Mouse (Mus musculus): ENCODE data around the gene Utrn. TPM values are rescaled to one million over a fixed set of nuclear protein-coding genes. Genes with fewer than 3 reads are reported as not detected.

Gene Utrn
- 32.5 and 33.5 TPM in 2 replicates for polyA plus RNA-seq (2012; rRNA removed)

GRCm38 (mm10) chr10:12869029-12869671 is at the start of gene Utrn:
Utrn (minus strand) TSS chr10:12869365.
- peak within 1 kb of the TSS; percentile 43; the same call in 1 of the 2 replicates for H3K27ac ChIP-seq (ENCODE audit: insufficient read depth, low read length)

GRCm38 (mm10) chr10:12917626-12918025 is 48.5 kb upstream of the Utrn start:
- WGBS: 64% methylated on average over 1 of the region's 1 CpGs
- TF ChIP-seq POLR2A (IDR thresholded peaks at IDR 0.05; ENCODE audit: borderline replicate concordance, insufficient read depth, low read length) (no peak), CTCF (IDR thresholded peaks at IDR 0.05; ENCODE audit: borderline replicate concordance, insufficient read depth, low read depth, low read length) (no peak)
- no peak for DNase-seq
- no peaks in the 10 kb centered on the region for H3K4me1 ChIP-seq (ENCODE audit: control insufficient read depth, insufficient read depth, low read length)
- H3K4me3 ChIP-seq (replicated peaks; ENCODE audit: insufficient read depth, low read depth, low read length): no peak overlapping the region
- H3K27ac ChIP-seq (ENCODE audit: insufficient read depth, low read length): no peak overlapping the region
- no peaks in the 10 kb centered on the region for H3K27me3 ChIP-seq (ENCODE audit: control insufficient read depth, insufficient read depth, low read length)

More at GRCm38 (mm10) chr10:12869029-12869671, at the start of gene Utrn:
- no peak for TF ChIP-seq POLR2A (IDR thresholded peaks at IDR 0.05; ENCODE audit: borderline replicate concordance, insufficient read depth, low read length)
- no peak for TF ChIP-seq CTCF (IDR thresholded peaks at IDR 0.05; ENCODE audit: borderline replicate concordance, insufficient read depth, low read depth, low read length)
- under 1% methylated on average over 77 of the region's 77 CpGs for WGBS
- DNase-seq: peak; percentile 76 to 81
- no peaks in the 10 kb centered on the region for H3K4me1 ChIP-seq (ENCODE audit: control insufficient read depth, insufficient read depth, low read length)
- H3K4me3 ChIP-seq (replicated peaks; ENCODE audit: insufficient read depth, low read depth, low read length): peak within 1 kb of the TSS; percentile 90
- no peaks in the 10 kb centered on the region for H3K27me3 ChIP-seq (ENCODE audit: control insufficient read depth, insufficient read depth, low read length)

- H3K4me3 ChIP-seq (replicated peaks; ENCODE audit: insufficient read depth, low read depth, low read length): no peak overlapping the region
- TF ChIP-seq POLR2A (IDR thresholded peaks at IDR 0.05; ENCODE audit: borderline replicate concordance, insufficient read depth, low read length) (no peak), CTCF (IDR thresholded peaks at IDR 0.05; ENCODE audit: borderline replicate concordance, insufficient read depth, low read depth, low read length) (no peak)
- DNase-seq: no peak
- no peak overlapping the region for H3K27ac ChIP-seq (ENCODE audit: insufficient read depth, low read length)
- no peaks in the 10 kb centered on the region for H3K4me1 ChIP-seq (ENCODE audit: control insufficient read depth, insufficient read depth, low read length)
- H3K27me3 ChIP-seq (ENCODE audit: control insufficient read depth, insufficient read depth, low read length): no peaks in the 10 kb centered on the region
- 94% methylated on average over 6 of the region's 6 CpGs for WGBS
Measured at GRCm38 (mm10) chr10:12916376-12916775, 47.2 kb upstream of the Utrn start.

GRCm38 (mm10) chr10:12915826-12916225 is 46.7 kb upstream of the Utrn start:
- WGBS: 91% methylated on average over 7 of the region's 7 CpGs
- no peak overlapping the region for H3K4me3 ChIP-seq (replicated peaks; ENCODE audit: insufficient read depth, low read depth, low read length)
- H3K27me3 ChIP-seq (ENCODE audit: control insufficient read depth, insufficient read depth, low read length): no peaks in the 10 kb centered on the region
- no peaks in the 10 kb centered on the region for H3K4me1 ChIP-seq (ENCODE audit: control insufficient read depth, insufficient read depth, low read length)
- no peak overlapping the region; the same call in 1 of the 2 replicates for H3K27ac ChIP-seq (ENCODE audit: insufficient read depth, low read length)
- TF ChIP-seq CTCF (IDR thresholded peaks at IDR 0.05; ENCODE audit: borderline replicate concordance, insufficient read depth, low read depth, low read length): no peak
- no peak for TF ChIP-seq POLR2A (IDR thresholded peaks at IDR 0.05; ENCODE audit: borderline replicate concordance, insufficient read depth, low read length)
- DNase-seq: no peak

- WGBS: 95% methylated on average over 1 of the region's 1 CpGs
- Histone ChIP-seq H3K27me3 (ENCODE audit: control insufficient read depth, insufficient read depth, low read length) (no peaks in the 10 kb centered on the region), H3K4me1 (ENCODE audit: control insufficient read depth, insufficient read depth, low read length) (no peaks in the 10 kb centered on the region), H3K4me3 (replicated peaks; ENCODE audit: insufficient read depth, low read depth, low read length) (no peak overlapping the region), H3K27ac (ENCODE audit: insufficient read depth, low read length) (no peak overlapping the region)
- TF ChIP-seq CTCF (IDR thresholded peaks at IDR 0.05; ENCODE audit: borderline replicate concordance, insufficient read depth, low read depth, low read length) (no peak), POLR2A (IDR thresholded peaks at IDR 0.05; ENCODE audit: borderline replicate concordance, insufficient read depth, low read length) (no peak)
- no peak for DNase-seq
Measured at GRCm38 (mm10) chr10:12914203-12914602, 45.0 kb upstream of the Utrn start.

GRCm38 (mm10) chr10:12911981-12912530 is 42.9 kb upstream of the Utrn start:
- Histone ChIP-seq H3K4me3 (replicated peaks; ENCODE audit: insufficient read depth, low read depth, low read length) (no peak overlapping the region), H3K27ac (ENCODE audit: insufficient read depth, low read length) (no peak overlapping the region)
- DNase-seq: peak in 1 of 2 experiments; percentile 12

GRCm38 (mm10) chr10:12911451-12911850 is 42.3 kb upstream of the Utrn start:
- no peak for DNase-seq
- TF ChIP-seq CTCF (IDR thresholded peaks at IDR 0.05; ENCODE audit: borderline replicate concordance, insufficient read depth, low read depth, low read length) (no peak), POLR2A (IDR thresholded peaks at IDR 0.05; ENCODE audit: borderline replicate concordance, insufficient read depth, low read length) (no peak)
- no peak overlapping the region for H3K4me3 ChIP-seq (replicated peaks; ENCODE audit: insufficient read depth, low read depth, low read length)

More at GRCm38 (mm10) chr10:12911981-12912530, 42.9 kb upstream of the Utrn start:
- H3K27me3 ChIP-seq (ENCODE audit: control insufficient read depth, insufficient read depth, low read length): no peaks in the 10 kb centered on the region
- no peaks in the 10 kb centered on the region for H3K4me1 ChIP-seq (ENCODE audit: control insufficient read depth, insufficient read depth, low read length)
- TF ChIP-seq CTCF (IDR thresholded peaks at IDR 0.05; ENCODE audit: borderline replicate concordance, insufficient read depth, low read depth, low read length): no peak
- WGBS: 34% methylated on average over 11 of the region's 11 CpGs

GRCm38 (mm10) chr10:12909891-12910290 is 40.7 kb upstream of the Utrn start:
- TF ChIP-seq CTCF (IDR thresholded peaks at IDR 0.05; ENCODE audit: borderline replicate concordance, insufficient read depth, low read depth, low read length) (no peak), POLR2A (IDR thresholded peaks at IDR 0.05; ENCODE audit: borderline replicate concordance, insufficient read depth, low read length) (no peak)
- no peak overlapping the region for H3K27ac ChIP-seq (ENCODE audit: insufficient read depth, low read length)
- WGBS: 93% methylated on average over 2 of the region's 2 CpGs
- no peak for DNase-seq
- H3K4me1 ChIP-seq (ENCODE audit: control insufficient read depth, insufficient read depth, low read length): no peaks in the 10 kb centered on the region
- H3K27me3 ChIP-seq (ENCODE audit: control insufficient read depth, insufficient read depth, low read length): no peaks in the 10 kb centered on the region
- no peak overlapping the region for H3K4me3 ChIP-seq (replicated peaks; ENCODE audit: insufficient read depth, low read depth, low read length)

More at GRCm38 (mm10) chr10:12911451-12911850, 42.3 kb upstream of the Utrn start:
- WGBS: 81% methylated on average over 13 of the region's 13 CpGs
- Histone ChIP-seq H3K27me3 (ENCODE audit: control insufficient read depth, insufficient read depth, low read length) (no peaks in the 10 kb centered on the region), H3K27ac (ENCODE audit: insufficient read depth, low read length) (no peak overlapping the region), H3K4me1 (ENCODE audit: control insufficient read depth, insufficient read depth, low read length) (no peaks in the 10 kb centered on the region)
